Mouse (Mus musculus): Measurements from ENCODE around the gene Gnai2.
A peak's percentile ranks its signal among the peaks of the same experiment; 100 is the strongest.

The Gnai2 gene

GRCm38 (mm10) chr9:107658096-107658495 lies 22.9 kb upstream of the Gnai2 start:
- DNase-seq (ENCODE audit: low spot score in 2 of 2): no peak

GRCm38 (mm10) chr9:107657144-107657543 lies 22.0 kb upstream of the Gnai2 start:
- no peak for DNase-seq (ENCODE audit: low spot score in 2 of 2)

GRCm38 (mm10) chr9:107654585-107654984 lies 19.4 kb upstream of the Gnai2 start:
- DNase-seq (ENCODE audit: low spot score in 2 of 2): no peak

GRCm38 (mm10) chr9:107653474-107653873 lies 18.3 kb upstream of the Gnai2 start:
- no peak for DNase-seq (ENCODE audit: low spot score in 2 of 2)

- DNase-seq (ENCODE audit: low spot score in 2 of 2): no peak
Measured at GRCm38 (mm10) chr9:107650708-107651481, 15.7 kb upstream of the Gnai2 start.

- no peak for DNase-seq (ENCODE audit: low spot score in 2 of 2)
Measured at GRCm38 (mm10) chr9:107650225-107650624, 15.1 kb upstream of the Gnai2 start.

- no peak for DNase-seq (ENCODE audit: low spot score in 2 of 2)
Measured at GRCm38 (mm10) chr9:107648767-107649166, 13.6 kb upstream of the Gnai2 start.

- DNase-seq (ENCODE audit: low spot score in 2 of 2): no peak
Measured at GRCm38 (mm10) chr9:107646975-107647374, 11.8 kb upstream of the Gnai2 start.

GRCm38 (mm10) chr9:107645577-107645976 lies 10.4 kb upstream of the Gnai2 start:
- DNase-seq (ENCODE audit: low spot score in 2 of 2): peak; percentile 55 to 69

GRCm38 (mm10) chr9:107645153-107645510 lies 10.0 kb upstream of the Gnai2 start:
- DNase-seq (ENCODE audit: low spot score in 2 of 2): no peak

GRCm38 (mm10) chr9:107644495-107645152 lies 9.5 kb upstream of the Gnai2 start:
- DNase-seq (ENCODE audit: low spot score in 2 of 2): peak; percentile 85 to 89

GRCm38 (mm10) chr9:107643544-107644214 lies 8.5 kb upstream of the Gnai2 start:
- DNase-seq (ENCODE audit: low spot score in 2 of 2): no peak

GRCm38 (mm10) chr9:107641666-107642065 lies 6.5 kb upstream of the Gnai2 start:
- DNase-seq (ENCODE audit: low spot score in 2 of 2): no peak

- no peak for DNase-seq (ENCODE audit: low spot score in 2 of 2)
Measured at GRCm38 (mm10) chr9:107640257-107640772, 5.1 kb upstream of the Gnai2 start.

- no peak for DNase-seq (ENCODE audit: low spot score in 2 of 2)
Measured at GRCm38 (mm10) chr9:107637070-107637469, 1.9 kb upstream of the Gnai2 start.

- DNase-seq (ENCODE audit: low spot score in 2 of 2): no peak
Measured at GRCm38 (mm10) chr9:107634406-107635278, 525 bp downstream of the Gnai2 start.

GRCm38 (mm10) chr9:107633661-107634405 lies 1.3 kb downstream of the Gnai2 start:
- peak in 1 of 2 experiments; percentile 34 for DNase-seq (ENCODE audit: low spot score in 2 of 2)

GRCm38 (mm10) chr9:107633091-107633660 lies 2.0 kb downstream of the Gnai2 start:
- DNase-seq (ENCODE audit: low spot score in 2 of 2): peak; percentile 71 to 83

- peak in 1 of 2 experiments; percentile 47 for DNase-seq (ENCODE audit: low spot score in 2 of 2)
Measured at GRCm38 (mm10) chr9:107632478-107632877, 2.7 kb downstream of the Gnai2 start.

GRCm38 (mm10) chr9:107631861-107632260 lies 3.3 kb downstream of the Gnai2 start:
- no peak for DNase-seq (ENCODE audit: low spot score in 2 of 2)

Data from urinary bladder, postnatal 36 days (tissue).